Mouse (Mus musculus): ENCODE data around the gene Rbm25. TPM values are rescaled to one million over a fixed set of nuclear protein-coding genes. Genes with fewer than 3 reads are reported as not detected.
"Not testable (repeated sequence)": the region's sequence is repeated elsewhere in the genome, so short reads cannot be mapped to it uniquely, and the experiment has no call there.

Rbm25 gene
- 238 and 244 TPM in 2 replicates for polyA plus RNA-seq (2015; fragmentation: Nextera tagmentation; extraction: Ambion mirVana)

DNA sequence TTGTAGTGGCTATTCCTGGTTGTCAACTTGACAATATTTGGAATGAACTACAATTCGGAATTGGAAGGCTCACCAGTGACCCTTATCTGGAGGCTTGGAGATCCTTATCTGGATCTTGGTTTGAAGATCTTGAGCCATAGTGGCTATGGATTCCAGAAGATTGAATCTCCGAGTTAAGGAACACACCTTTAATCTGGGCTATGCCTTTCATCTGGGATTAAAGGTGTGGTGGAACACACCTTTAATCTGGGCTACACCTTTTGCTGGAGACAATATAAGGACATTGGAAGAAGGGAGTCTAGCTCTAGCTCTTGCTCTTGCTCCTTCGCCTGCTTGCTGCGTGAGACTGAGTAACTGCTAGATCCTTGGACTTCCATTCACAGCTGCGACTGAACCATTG lies at the start of gene Rbm25:
Rbm25 (plus strand) TSS at position 301 of the 400 bp plus-strand sequence.
- no CpG with 5 or more reads among the region's 5 CpGs for WGBS
- H3K4me3 ChIP-seq (ENCODE audit: low read length) = peak within 1 kb of the TSS; percentile 97
- H3K27me3 ChIP-seq (ENCODE audit: control insufficient read depth, insufficient read depth, low read depth, low read length); H3K9me3 ChIP-seq (ENCODE audit: control insufficient read depth, low read length); ATAC-seq (ENCODE audit: low read depth); H3K4me1 ChIP-seq (replicated peaks; ENCODE audit: control insufficient read depth, insufficient read depth, low read length); H3K36me3 ChIP-seq (ENCODE audit: control insufficient read depth, insufficient read depth, low read length): not testable (repeated sequence)
- peak within 1 kb of the TSS; percentile 100 for H3K9ac ChIP-seq (ENCODE audit: low read length)
- peak within 1 kb of the TSS; percentile 65 for H3K4me2 ChIP-seq (ENCODE audit: low read depth, low read length)
- peak within 1 kb of the TSS; percentile 97 for H3K27ac ChIP-seq (ENCODE audit: low read length)

DNA sequence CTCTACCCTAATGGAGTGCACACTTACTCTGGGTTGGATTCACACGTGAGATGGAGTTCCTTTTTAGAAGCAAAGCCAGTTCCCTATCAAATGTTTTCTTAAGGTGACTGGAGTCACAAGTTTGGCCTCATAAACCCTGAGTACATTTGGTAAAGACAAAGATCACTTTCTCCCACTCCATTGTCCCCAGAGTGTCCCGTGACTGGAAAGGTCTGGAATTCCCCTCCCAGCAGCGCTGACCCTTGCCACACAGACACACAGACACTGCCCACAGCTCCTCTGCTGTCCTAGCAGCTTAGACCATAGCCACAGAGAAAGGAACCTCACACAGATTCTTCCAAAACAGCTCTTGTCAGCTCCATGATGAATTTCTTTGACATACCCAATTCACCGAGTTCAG lies 48.9 kb upstream of the Rbm25 start:
- no peak for ATAC-seq (ENCODE audit: low read depth)
- H3K9me3 ChIP-seq (ENCODE audit: control insufficient read depth, low read length) = no peaks in the 10 kb centered on the region
- H3K36me3 ChIP-seq (ENCODE audit: control insufficient read depth, insufficient read depth, low read length) = no peaks in the 10 kb centered on the region
- H3K27ac ChIP-seq (ENCODE audit: low read length) = no peak overlapping the region
- no peak overlapping the region for H3K4me2 ChIP-seq (ENCODE audit: low read depth, low read length)
- H3K9ac ChIP-seq (ENCODE audit: low read length) = no peak overlapping the region
- H3K4me1 ChIP-seq (replicated peaks; ENCODE audit: control insufficient read depth, insufficient read depth, low read length) = 0 out of 2 replicates have a peak, but pooled peaks cover 2% of the 10 kb centered on the region
- no peak overlapping the region for H3K4me3 ChIP-seq (ENCODE audit: low read length)
- no peaks in the 10 kb centered on the region for H3K27me3 ChIP-seq (ENCODE audit: control insufficient read depth, insufficient read depth, low read depth, low read length)
- 58% methylated on average over 4 of the region's 4 CpGs for WGBS

DNA sequence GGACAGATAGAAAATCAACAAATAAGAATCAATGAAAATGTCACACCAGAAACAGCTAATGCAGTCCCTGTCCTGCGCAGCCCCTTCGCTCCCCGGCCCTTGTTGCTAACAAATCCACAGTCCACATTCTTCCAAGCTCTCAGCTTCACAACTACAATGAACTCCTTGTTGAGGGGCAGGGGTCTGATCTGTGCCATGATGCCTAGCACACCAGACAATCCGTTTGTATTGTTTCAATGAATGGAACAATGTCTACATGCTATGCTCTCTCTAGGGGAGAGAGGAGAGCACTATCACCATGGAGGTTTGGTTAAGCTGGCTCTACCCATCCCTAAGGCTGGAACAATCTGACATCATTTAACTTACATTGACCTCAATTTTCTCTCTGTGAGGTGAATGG lies 48.3 kb upstream of the Rbm25 start:
- Histone ChIP-seq H3K36me3 (ENCODE audit: control insufficient read depth, insufficient read depth, low read length) (peaks cover under 1% of the 10 kb centered on the region; the same call in 1 of the 2 replicates), H3K4me1 (replicated peaks; ENCODE audit: control insufficient read depth, insufficient read depth, low read length) (0 out of 2 replicates have a peak, but pooled peaks cover 2% of the 10 kb centered on the region), H3K27ac (ENCODE audit: low read length) (no peak overlapping the region), H3K4me2 (ENCODE audit: low read depth, low read length) (no peak overlapping the region), H3K27me3 (ENCODE audit: control insufficient read depth, insufficient read depth, low read depth, low read length) (no peaks in the 10 kb centered on the region), H3K4me3 (ENCODE audit: low read length) (no peak overlapping the region), H3K9me3 (ENCODE audit: control insufficient read depth, low read length) (no peaks in the 10 kb centered on the region), H3K9ac (ENCODE audit: low read length) (no peak overlapping the region)
- no peak for ATAC-seq (ENCODE audit: low read depth)
- WGBS = 75% methylated on average over 4 of the region's 4 CpGs

DNA sequence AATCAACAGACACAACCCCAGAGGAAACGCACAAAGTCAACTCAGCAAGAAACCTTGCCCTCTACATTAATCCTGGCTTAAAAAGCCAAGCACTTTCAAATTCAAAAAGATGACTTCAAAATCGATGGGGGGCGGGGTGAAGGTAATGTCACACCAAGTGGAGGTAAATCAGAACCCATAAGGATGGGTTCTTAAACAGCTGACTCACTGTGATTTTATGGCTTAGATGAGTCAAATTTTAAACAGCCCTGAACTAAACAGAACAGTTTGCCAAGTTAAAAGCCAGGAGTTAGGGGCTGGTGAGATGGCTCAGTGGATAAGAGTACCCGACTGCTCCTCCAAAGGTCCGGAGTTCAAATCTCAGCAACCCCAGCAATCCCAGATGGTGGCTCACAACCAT lies 44.4 kb upstream of the Rbm25 start:
- Histone ChIP-seq H3K4me1 (replicated peaks; ENCODE audit: control insufficient read depth, insufficient read depth, low read length) (no peaks in the 10 kb centered on the region), H3K4me3 (ENCODE audit: low read length) (no peak overlapping the region), H3K4me2 (ENCODE audit: low read depth, low read length) (no peak overlapping the region), H3K27ac (ENCODE audit: low read length) (no peak overlapping the region), H3K9me3 (ENCODE audit: control insufficient read depth, low read length) (no peaks in the 10 kb centered on the region), H3K27me3 (ENCODE audit: control insufficient read depth, insufficient read depth, low read depth, low read length) (no peaks in the 10 kb centered on the region), H3K36me3 (ENCODE audit: control insufficient read depth, insufficient read depth, low read length) (peaks cover 17% of the 10 kb centered on the region), H3K9ac (ENCODE audit: low read length) (no peak overlapping the region)
- WGBS = 95% methylated on average over 5 of the region's 5 CpGs
- ATAC-seq (ENCODE audit: low read depth) = no peak

DNA sequence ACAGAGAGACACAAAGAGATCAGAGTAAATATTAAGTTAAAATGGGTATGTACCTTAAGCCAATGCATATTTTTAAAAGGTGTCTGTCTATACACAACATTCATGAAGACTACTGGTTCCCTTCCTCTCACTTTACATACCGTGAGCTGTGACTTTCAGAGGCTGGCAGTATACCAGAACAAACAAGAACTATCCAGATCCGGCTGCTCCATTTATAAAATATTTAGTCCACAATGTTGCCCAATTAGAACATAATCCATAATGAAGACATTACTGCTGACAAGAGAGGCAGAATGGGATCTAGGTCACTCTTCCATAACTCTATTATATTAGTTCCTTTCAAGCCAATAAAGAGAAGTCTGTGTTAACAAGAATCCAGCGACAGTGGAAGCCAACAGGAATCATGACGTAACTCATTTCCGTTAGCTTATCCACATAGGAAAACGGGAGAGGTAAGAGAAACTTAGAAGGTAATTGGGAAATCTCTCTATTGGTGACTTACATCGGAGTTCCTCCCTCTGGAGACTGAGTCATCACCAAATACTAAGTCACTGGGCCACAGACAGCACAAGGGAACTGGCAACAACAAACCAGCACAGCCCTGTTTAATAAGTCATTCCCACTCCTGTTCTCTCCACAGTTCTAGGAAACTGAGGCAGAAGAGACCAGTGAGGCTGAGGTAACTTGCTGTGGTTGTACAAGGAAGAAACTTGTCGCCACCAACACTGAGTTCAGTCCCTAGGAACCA lies 39.1 kb upstream of the Rbm25 start:
- Histone ChIP-seq H3K27ac (ENCODE audit: low read length) (no peak overlapping the region), H3K4me1 (replicated peaks; ENCODE audit: control insufficient read depth, insufficient read depth, low read length) (0 out of 2 replicates have a peak, but pooled peaks cover 3% of the 10 kb centered on the region), H3K4me3 (ENCODE audit: low read length) (no peak overlapping the region), H3K36me3 (ENCODE audit: control insufficient read depth, insufficient read depth, low read length) (peaks cover 26% of the 10 kb centered on the region), H3K4me2 (ENCODE audit: low read depth, low read length) (no peak overlapping the region), H3K27me3 (ENCODE audit: control insufficient read depth, insufficient read depth, low read depth, low read length) (no peaks in the 10 kb centered on the region), H3K9ac (ENCODE audit: low read length) (no peak overlapping the region), H3K9me3 (ENCODE audit: control insufficient read depth, low read length) (no peaks in the 10 kb centered on the region)
- 87% methylated on average over 8 of the region's 8 CpGs for WGBS
- ATAC-seq (ENCODE audit: low read depth) = no peak

DNA sequence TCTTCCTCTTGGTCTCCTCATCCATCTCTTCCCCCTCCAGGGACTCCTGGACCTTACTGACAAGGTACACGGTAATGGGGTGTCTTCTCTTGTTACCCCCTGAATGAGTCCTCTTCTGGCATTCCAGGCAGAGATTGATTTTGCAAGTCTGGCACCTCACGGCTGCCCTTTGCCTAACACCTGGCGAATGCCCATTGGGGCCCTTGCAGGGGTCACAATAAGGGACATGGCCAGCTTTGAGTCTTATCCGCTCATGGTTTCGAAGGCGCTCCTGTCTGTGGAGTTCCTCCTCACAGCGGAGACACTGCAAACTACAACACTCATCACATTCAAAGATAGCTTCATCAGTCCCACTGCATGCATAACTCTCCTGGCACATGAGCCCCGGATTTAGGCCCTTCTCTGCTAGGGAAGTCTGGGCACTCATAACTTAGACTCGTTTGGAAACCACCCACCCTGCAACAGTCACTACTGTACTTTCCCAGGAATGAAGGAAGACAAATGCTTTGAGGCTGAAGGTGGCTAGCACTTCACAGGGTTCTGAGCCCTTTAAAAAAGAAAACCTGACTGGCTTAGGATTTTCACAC lies 36.5 kb upstream of the Rbm25 start:
- WGBS = 82% methylated on average over 9 of the region's 9 CpGs
- Histone ChIP-seq H3K36me3 (ENCODE audit: control insufficient read depth, insufficient read depth, low read length) (peaks cover 18% of the 10 kb centered on the region), H3K9ac (ENCODE audit: low read length) (no peak overlapping the region)

DNA sequence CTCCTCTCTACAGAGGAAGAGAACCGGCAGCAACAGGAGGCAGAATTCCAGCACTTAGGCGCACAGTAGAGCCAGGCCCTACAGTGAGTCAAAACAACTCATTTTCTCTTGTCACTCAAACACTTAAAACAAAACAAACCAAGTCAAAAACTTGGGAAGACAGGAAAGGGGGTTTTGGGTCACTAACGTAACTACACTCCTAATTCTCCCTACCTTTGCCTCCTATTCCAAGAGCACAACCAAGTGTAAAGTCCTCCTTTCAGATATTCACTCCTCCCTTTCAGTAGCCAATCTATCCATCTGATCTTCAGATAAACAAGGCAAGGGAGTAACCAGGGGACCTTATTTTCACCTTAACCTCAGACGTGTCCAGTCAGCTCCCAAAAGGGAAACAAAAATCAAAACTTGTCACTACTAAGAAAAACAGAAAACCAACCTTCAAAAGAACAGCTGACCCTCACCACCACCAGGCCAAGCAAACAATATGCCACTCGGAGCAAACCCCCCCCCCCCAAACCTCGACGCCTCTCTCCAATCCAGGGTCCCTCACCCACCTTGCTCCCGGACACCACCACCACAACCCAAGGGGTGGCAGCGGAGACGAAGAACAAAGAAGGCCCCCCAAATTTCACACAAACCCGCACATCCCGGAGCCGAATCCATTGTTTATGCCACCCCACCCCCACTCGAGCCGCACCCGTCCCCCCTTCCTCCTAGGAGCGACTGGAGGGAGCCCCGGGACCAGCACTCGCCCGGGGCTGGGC lies 34.7 kb upstream of the Rbm25 start:
- Histone ChIP-seq H3K27ac (ENCODE audit: low read length) (peak overlapping the region; percentile 84), H3K9me3 (ENCODE audit: control insufficient read depth, low read length) (no peaks in the 10 kb centered on the region), H3K4me2 (ENCODE audit: low read depth, low read length) (peak overlapping the region; percentile 67), H3K4me3 (ENCODE audit: low read length) (peak overlapping the region; percentile 99), H3K4me1 (replicated peaks; ENCODE audit: control insufficient read depth, insufficient read depth, low read length) (0 out of 2 replicates have a peak, but pooled peaks cover 3% of the 10 kb centered on the region), H3K9ac (ENCODE audit: low read length) (peak overlapping the region; percentile 98), H3K36me3 (ENCODE audit: control insufficient read depth, insufficient read depth, low read length) (peaks cover 12% of the 10 kb centered on the region), H3K27me3 (ENCODE audit: control insufficient read depth, insufficient read depth, low read depth, low read length) (no peaks in the 10 kb centered on the region)
- 3% methylated on average over 20 of the region's 20 CpGs for WGBS
- peak; percentile 1; the same call in 1 of the 2 replicates for ATAC-seq (ENCODE audit: low read depth)

More for the DNA sequence above, 36.5 kb upstream of the Rbm25 start:
- 0 out of 2 replicates have a peak, but pooled peaks cover 3% of the 10 kb centered on the region for H3K4me1 ChIP-seq (replicated peaks; ENCODE audit: control insufficient read depth, insufficient read depth, low read length)
- H3K27ac ChIP-seq (ENCODE audit: low read length) = no peak overlapping the region
- no peak for ATAC-seq (ENCODE audit: low read depth)
- H3K4me2 ChIP-seq (ENCODE audit: low read depth, low read length) = no peak overlapping the region
- H3K27me3 ChIP-seq (ENCODE audit: control insufficient read depth, insufficient read depth, low read depth, low read length) = no peaks in the 10 kb centered on the region
- H3K4me3 ChIP-seq (ENCODE audit: low read length) = no peak overlapping the region
- H3K9me3 ChIP-seq (ENCODE audit: control insufficient read depth, low read length) = no peaks in the 10 kb centered on the region

DNA sequence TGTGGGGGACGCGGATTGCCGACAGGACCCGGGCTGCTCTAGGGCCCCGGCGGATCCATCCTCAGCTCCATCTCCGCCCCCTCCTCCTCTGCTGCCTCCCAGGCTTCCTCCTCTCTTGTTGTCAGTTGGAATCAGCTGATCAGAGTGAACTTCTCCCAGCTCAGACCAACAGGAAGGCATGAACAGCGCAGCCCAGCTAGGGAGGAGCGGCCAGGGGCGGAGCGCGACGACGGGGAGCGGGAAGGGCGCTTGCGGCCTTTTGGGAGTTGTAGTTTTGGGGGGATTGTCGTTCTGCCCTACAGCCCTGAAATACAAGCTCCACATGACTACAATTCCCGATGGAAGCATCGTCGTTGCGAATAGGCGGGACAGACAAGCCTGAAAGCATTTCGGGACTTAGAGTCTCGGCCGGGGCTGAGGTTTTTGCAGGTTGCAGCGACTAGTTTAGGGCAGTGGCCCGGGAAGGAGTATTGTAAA lies 34.0 kb upstream of the Rbm25 start, which contains the start of gene Zfyve1:
Zfyve1 (minus strand) TSS at position 198 of the 477 bp plus-strand sequence.
- Histone ChIP-seq H3K4me2 (ENCODE audit: low read depth, low read length) (peak within 1 kb of the TSS; percentile 67), H3K4me1 (replicated peaks; ENCODE audit: control insufficient read depth, insufficient read depth, low read length) (0 out of 2 replicates have a peak, but pooled peaks cover 3% of the 10 kb centered on the region), H3K4me3 (ENCODE audit: low read length) (peak within 1 kb of the TSS; percentile 99), H3K9me3 (ENCODE audit: control insufficient read depth, low read length) (no peaks in the 10 kb centered on the region), H3K9ac (ENCODE audit: low read length) (peak within 1 kb of the TSS; percentile 98), H3K27me3 (ENCODE audit: control insufficient read depth, insufficient read depth, low read depth, low read length) (no peaks in the 10 kb centered on the region), H3K36me3 (ENCODE audit: control insufficient read depth, insufficient read depth, low read length) (peaks cover 8% of the 10 kb centered on the region; the same call in 1 of the 2 replicates), H3K27ac (ENCODE audit: low read length) (peak within 1 kb of the TSS; percentile 84)
- peak; percentile 100 for ATAC-seq (ENCODE audit: low read depth)
- under 1% methylated on average over 27 of the region's 28 CpGs for WGBS
